Mouse (Mus musculus): ENCODE data around the gene Ctsd. TPM values are rescaled to one million over a fixed set of nuclear protein-coding genes. Genes with fewer than 3 reads are reported as not detected.

Gene Ctsd
- polyA plus RNA-seq, 1 experiment: 405 TPM

DNA sequence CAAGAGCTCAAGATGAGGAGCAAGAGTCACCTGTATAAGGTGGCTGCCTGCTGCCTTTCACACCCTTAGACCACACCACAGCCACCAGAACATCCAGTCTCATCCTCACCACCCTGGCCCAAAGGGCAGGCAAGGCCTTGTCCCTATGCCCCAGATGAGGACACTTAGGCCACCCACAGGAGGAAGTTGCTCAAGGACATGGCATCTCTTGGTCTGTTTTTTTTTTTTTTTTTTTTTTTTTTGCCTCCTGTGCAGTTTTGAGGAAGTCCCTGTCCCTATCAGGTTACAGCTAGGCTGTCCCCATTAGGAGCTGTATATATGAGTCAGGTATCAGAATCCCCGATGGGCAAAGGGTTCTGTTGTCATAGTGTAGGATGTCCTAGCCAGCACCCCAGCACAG lies 11.4 kb upstream of the Ctsd start:
- TF ChIP-seq POLR2A (IDR thresholded peaks at IDR 0.05; ENCODE audit: borderline replicate concordance, insufficient read depth, low read length) (no peak), CTCF (IDR thresholded peaks at IDR 0.05; ENCODE audit: borderline replicate concordance, insufficient read depth, low read depth, low read length) (no peak)
- Histone ChIP-seq H3K27ac (ENCODE audit: insufficient read depth, low read length) (no peak overlapping the region), H3K4me1 (ENCODE audit: control insufficient read depth, insufficient read depth, low read length) (no peaks in the 10 kb centered on the region), H3K4me3 (replicated peaks; ENCODE audit: insufficient read depth, low read depth, low read length) (no peak overlapping the region), H3K27me3 (ENCODE audit: control insufficient read depth, insufficient read depth, low read length) (no peaks in the 10 kb centered on the region)
- DNase-seq: no peak
- 100% methylated on average over 1 of the region's 1 CpGs for WGBS

DNA sequence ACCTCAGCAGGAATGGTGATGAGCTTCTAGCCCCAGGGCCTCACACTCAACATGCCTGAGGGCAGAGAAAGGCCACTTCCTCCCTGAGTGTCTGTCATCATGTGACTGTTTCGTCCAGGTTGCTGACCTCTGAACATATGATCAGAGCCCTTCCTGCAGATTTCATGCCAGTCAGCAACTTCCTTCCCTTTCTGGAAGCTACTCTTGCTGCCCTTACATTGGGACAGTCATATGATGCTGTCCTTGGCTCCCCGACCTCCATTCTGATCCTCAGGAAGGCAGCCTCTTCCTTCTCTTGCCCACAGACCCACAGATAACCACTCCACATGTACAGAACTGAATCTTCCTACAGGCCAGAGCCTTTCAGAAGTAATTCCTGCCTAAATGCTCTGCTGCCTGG lies 10.2 kb upstream of the Ctsd start:
- no peaks in the 10 kb centered on the region for H3K27me3 ChIP-seq (ENCODE audit: control insufficient read depth, insufficient read depth, low read length)
- 72% methylated on average over 2 of the region's 2 CpGs for WGBS
- H3K27ac ChIP-seq (ENCODE audit: insufficient read depth, low read length): no peak overlapping the region
- DNase-seq: no peak
- no peak overlapping the region for H3K4me3 ChIP-seq (replicated peaks; ENCODE audit: insufficient read depth, low read depth, low read length)
- H3K4me1 ChIP-seq (ENCODE audit: control insufficient read depth, insufficient read depth, low read length): no peaks in the 10 kb centered on the region
- no peak for TF ChIP-seq CTCF (IDR thresholded peaks at IDR 0.05; ENCODE audit: borderline replicate concordance, insufficient read depth, low read depth, low read length)
- no peak for TF ChIP-seq POLR2A (IDR thresholded peaks at IDR 0.05; ENCODE audit: borderline replicate concordance, insufficient read depth, low read length)

GRCm38 (mm10) chr7:142396611-142397010 lies 8.8 kb upstream of the Ctsd start:
- WGBS: 91% methylated on average over 1 of the region's 1 CpGs
- H3K4me3 ChIP-seq (replicated peaks; ENCODE audit: insufficient read depth, low read depth, low read length): no peak overlapping the region
- no peak for TF ChIP-seq CTCF (IDR thresholded peaks at IDR 0.05; ENCODE audit: borderline replicate concordance, insufficient read depth, low read depth, low read length)
- TF ChIP-seq POLR2A (IDR thresholded peaks at IDR 0.05; ENCODE audit: borderline replicate concordance, insufficient read depth, low read length): no peak
- H3K4me1 ChIP-seq (ENCODE audit: control insufficient read depth, insufficient read depth, low read length): no peaks in the 10 kb centered on the region
- no peak for DNase-seq
- H3K27ac ChIP-seq (ENCODE audit: insufficient read depth, low read length): no peak overlapping the region
- H3K27me3 ChIP-seq (ENCODE audit: control insufficient read depth, insufficient read depth, low read length): no peaks in the 10 kb centered on the region

- Histone ChIP-seq H3K4me3 (replicated peaks; ENCODE audit: insufficient read depth, low read depth, low read length) (no peak overlapping the region), H3K27ac (ENCODE audit: insufficient read depth, low read length) (no peak overlapping the region), H3K27me3 (ENCODE audit: control insufficient read depth, insufficient read depth, low read length) (no peaks in the 10 kb centered on the region), H3K4me1 (ENCODE audit: control insufficient read depth, insufficient read depth, low read length) (no peaks in the 10 kb centered on the region)
- no peak for DNase-seq
- WGBS: 82% methylated on average over 4 of the region's 4 CpGs
- TF ChIP-seq CTCF (IDR thresholded peaks at IDR 0.05; ENCODE audit: borderline replicate concordance, insufficient read depth, low read depth, low read length) (no peak), POLR2A (IDR thresholded peaks at IDR 0.05; ENCODE audit: borderline replicate concordance, insufficient read depth, low read length) (no peak)
Observed at GRCm38 (mm10) chr7:142395472-142395871, 7.6 kb upstream of the Ctsd start.

- H3K27ac ChIP-seq (ENCODE audit: insufficient read depth, low read length): no peak overlapping the region
- H3K4me3 ChIP-seq (replicated peaks; ENCODE audit: insufficient read depth, low read depth, low read length): no peak overlapping the region
- no peaks in the 10 kb centered on the region for H3K4me1 ChIP-seq (ENCODE audit: control insufficient read depth, insufficient read depth, low read length)
- H3K27me3 ChIP-seq (ENCODE audit: control insufficient read depth, insufficient read depth, low read length): no peaks in the 10 kb centered on the region
- 55% methylated on average over 6 of the region's 6 CpGs for WGBS
- TF ChIP-seq CTCF (IDR thresholded peaks at IDR 0.05; ENCODE audit: borderline replicate concordance, insufficient read depth, low read depth, low read length): no peak
- no peak for TF ChIP-seq POLR2A (IDR thresholded peaks at IDR 0.05; ENCODE audit: borderline replicate concordance, insufficient read depth, low read length)
- DNase-seq: no peak
Observed at GRCm38 (mm10) chr7:142394261-142395190, 6.7 kb upstream of the Ctsd start.

DNA sequence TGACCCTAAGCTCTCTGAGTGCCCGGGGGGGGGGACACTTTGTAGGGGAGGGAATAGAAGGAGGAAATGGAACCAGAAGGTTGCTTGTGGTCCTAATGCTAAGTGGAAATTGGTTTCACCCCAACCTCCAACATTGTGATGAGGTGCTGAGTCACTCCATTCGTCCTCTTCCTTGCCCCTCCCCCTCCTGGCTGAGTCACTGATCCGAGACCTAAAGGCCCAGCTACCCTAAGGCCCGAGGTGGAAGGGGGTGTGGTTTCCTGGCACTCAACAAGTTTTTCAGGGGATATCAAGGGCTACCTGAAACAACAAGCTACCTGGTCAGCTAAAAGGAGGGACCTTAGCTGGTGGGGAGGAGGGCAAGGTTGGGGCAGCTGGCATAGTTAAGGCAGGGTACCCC lies 5.4 kb upstream of the Ctsd start:
- DNase-seq: no peak
- H3K4me1 ChIP-seq (ENCODE audit: control insufficient read depth, insufficient read depth, low read length): no peaks in the 10 kb centered on the region
- WGBS: 25% methylated on average over 4 of the region's 4 CpGs
- no peak overlapping the region for H3K4me3 ChIP-seq (replicated peaks; ENCODE audit: insufficient read depth, low read depth, low read length)
- no peak for TF ChIP-seq POLR2A (IDR thresholded peaks at IDR 0.05; ENCODE audit: borderline replicate concordance, insufficient read depth, low read length)
- TF ChIP-seq CTCF (IDR thresholded peaks at IDR 0.05; ENCODE audit: borderline replicate concordance, insufficient read depth, low read depth, low read length): no peak
- no peak overlapping the region for H3K27ac ChIP-seq (ENCODE audit: insufficient read depth, low read length)
- H3K27me3 ChIP-seq (ENCODE audit: control insufficient read depth, insufficient read depth, low read length): no peaks in the 10 kb centered on the region

DNA sequence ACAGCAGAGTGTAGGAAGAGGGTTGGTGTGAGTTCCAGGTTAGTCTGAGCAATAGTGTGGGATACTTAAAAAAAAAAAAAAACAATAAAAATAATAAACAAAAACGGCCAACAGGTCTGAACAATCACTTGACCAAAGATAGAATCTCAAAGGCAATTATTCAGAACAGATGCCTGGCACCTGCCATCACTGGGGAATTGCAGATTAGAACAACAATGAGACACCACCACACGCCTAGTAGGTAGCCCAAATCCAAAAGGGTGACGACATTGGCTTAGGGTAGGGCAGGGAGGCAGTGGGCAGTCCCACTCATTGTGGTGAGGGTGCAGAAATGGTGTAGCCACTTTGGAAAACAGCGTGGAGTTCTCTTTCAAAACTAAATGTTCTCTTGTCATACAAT lies 3.8 kb upstream of the Ctsd start:
- H3K27ac ChIP-seq (ENCODE audit: insufficient read depth, low read length): no peak overlapping the region
- 0 out of 2 replicates have a peak, but pooled peaks cover under 1% of the 10 kb centered on the region for H3K4me1 ChIP-seq (ENCODE audit: control insufficient read depth, insufficient read depth, low read length)
- TF ChIP-seq CTCF (IDR thresholded peaks at IDR 0.05; ENCODE audit: borderline replicate concordance, insufficient read depth, low read depth, low read length): no peak
- no peak for TF ChIP-seq POLR2A (IDR thresholded peaks at IDR 0.05; ENCODE audit: borderline replicate concordance, insufficient read depth, low read length)
- no peak for DNase-seq
- no peak overlapping the region for H3K4me3 ChIP-seq (replicated peaks; ENCODE audit: insufficient read depth, low read depth, low read length)
- no peaks in the 10 kb centered on the region for H3K27me3 ChIP-seq (ENCODE audit: control insufficient read depth, insufficient read depth, low read length)
- WGBS: 55% methylated on average over 4 of the region's 4 CpGs

GRCm38 (mm10) chr7:142391108-142391507 lies 3.3 kb upstream of the Ctsd start:
- TF ChIP-seq POLR2A (IDR thresholded peaks at IDR 0.05; ENCODE audit: borderline replicate concordance, insufficient read depth, low read length) (no peak), CTCF (IDR thresholded peaks at IDR 0.05; ENCODE audit: borderline replicate concordance, insufficient read depth, low read depth, low read length) (no peak)
- 76% methylated on average over 3 of the region's 3 CpGs for WGBS
- DNase-seq: no peak
- Histone ChIP-seq H3K4me1 (ENCODE audit: control insufficient read depth, insufficient read depth, low read length) (peaks cover 5% of the 10 kb centered on the region), H3K27ac (ENCODE audit: insufficient read depth, low read length) (no peak overlapping the region), H3K4me3 (replicated peaks; ENCODE audit: insufficient read depth, low read depth, low read length) (no peak overlapping the region), H3K27me3 (ENCODE audit: control insufficient read depth, insufficient read depth, low read length) (no peaks in the 10 kb centered on the region)
